Mouse (Mus musculus) intestine, embryonic 15.5 days (tissue): ENCODE data around the gene Lix1. TPM values are rescaled to one million over a fixed set of nuclear protein-coding genes. Genes with fewer than 3 reads are reported as not detected.
"Not testable (repeated sequence)": the region's sequence is repeated elsewhere in the genome, so short reads cannot be mapped to it uniquely, and the experiment has no call there.

ENCODE experiments used
- ATAC-seq: fragments of 200-750 bp; cut with Nextera tagmentation; 2 replicates; pipeline ENCODE4 v1.8.0; 2017; ENCODE audit warnings: moderate TSS enrichment, moderate library complexity
- H3K27ac ChIP-seq: fragments of 300-500 bp; sonication (generic); 2 replicates; pipeline ENCODE4 v1.5.1; 2015; ENCODE audit warnings: mild to moderate bottlenecking, inconsistent platforms
- H3K27me3 ChIP-seq: fragments of 300-500 bp; sonication (generic); replicated peaks from 2 replicates; pipeline ENCODE4 v1.6.1; 2015; ENCODE audit warnings: inconsistent platforms
- H3K36me3 ChIP-seq: fragments of 300-500 bp; sonication (generic); 2 replicates; pipeline ENCODE4 v1.6.1; 2015; ENCODE audit warnings: inconsistent platforms
- H3K4me1 ChIP-seq: fragments of 300-500 bp; sonication (generic); replicated peaks from 2 replicates; pipeline ENCODE4 v1.6.1; 2015; ENCODE audit warnings: inconsistent platforms
- H3K4me2 ChIP-seq: fragments of 300-500 bp; sonication (generic); replicated peaks from 2 replicates; pipeline ENCODE4 v1.6.1; 2015; ENCODE audit warnings: mild to moderate bottlenecking, inconsistent platforms
- H3K4me3 ChIP-seq: fragments of 300-500 bp; sonication (generic); replicated peaks from 2 replicates; pipeline ENCODE4 v1.5.1; 2015; ENCODE audit warnings: inconsistent platforms
- H3K9ac ChIP-seq: fragments of 300-500 bp; sonication (generic); 2 replicates; pipeline ENCODE4 v1.6.1; 2015; ENCODE audit warnings: inconsistent platforms
- H3K9me3 ChIP-seq: fragments of 300-500 bp; sonication (generic); 2 replicates; pipeline ENCODE4 v1.6.1; 2016; ENCODE audit warnings: inconsistent platforms
- WGBS: fragments of 180-500 bp; shearing (Covaris S2); methylation state at CpG from one replicate; pipeline ENCODE4 v1.1.7; 2015; 5-methylcytosine and 5-hydroxymethylcytosine counted together
- polyA plus RNA-seq: library from polyadenylated mRNA; unstranded; fragments of >200 nt; fragmentation: Nextera tagmentation; extraction: Ambion mirVana; gene quantifications from 2 replicates; pipeline ENCODE4 v1.2.1, GENCODE M21; 2015

The Lix1 gene
- polyA plus RNA-seq, 1 experiment from 2014 or later = 4.7 TPM

DNA sequence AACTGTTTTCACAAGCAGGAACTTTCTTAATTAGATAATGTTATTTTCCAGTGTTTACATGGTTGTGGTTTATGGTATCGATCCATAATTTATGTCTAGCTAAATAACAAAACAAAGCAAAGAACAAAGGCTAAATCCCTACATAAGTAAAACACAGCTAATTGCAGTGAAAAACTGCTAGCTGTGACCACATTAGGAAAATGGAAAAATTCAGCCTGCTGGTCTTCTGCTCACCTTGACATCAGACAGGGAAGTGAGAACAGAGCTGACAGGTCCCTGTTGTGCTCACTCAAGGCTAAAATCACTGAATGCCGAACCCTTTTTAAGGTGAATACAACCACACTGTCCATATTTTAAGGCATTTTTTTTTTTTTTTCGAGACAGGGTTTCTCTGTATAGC, 50.1 kb downstream of the Lix1 start:
- Histone ChIP-seq H3K9ac (no peak overlapping the region), H3K27ac (no peak overlapping the region)
- 81% methylated on average over 3 of the region's 3 CpGs for WGBS

GRCm38 (mm10) chr17:17454573-17454972, 52.1 kb downstream of the Lix1 start:
- Histone ChIP-seq H3K4me1 (no peaks in the 10 kb centered on the region; the same call in 1 of the 2 replicates), H3K4me2 (no peak overlapping the region), H3K9me3 (no peaks in the 10 kb centered on the region), H3K27me3 (no peaks in the 10 kb centered on the region), H3K27ac (no peak overlapping the region), H3K36me3 (no peaks in the 10 kb centered on the region), H3K9ac (no peak overlapping the region), H3K4me3 (no peak overlapping the region)
- ATAC-seq = no peak
- 89% methylated on average over 1 of the region's 1 CpGs for WGBS

More for the DNA sequence above, 50.1 kb downstream of the Lix1 start:
- Histone ChIP-seq H3K36me3 (no peaks in the 10 kb centered on the region), H3K4me3 (no peak overlapping the region), H3K27me3 (no peaks in the 10 kb centered on the region), H3K4me2 (no peak overlapping the region), H3K9me3 (no peaks in the 10 kb centered on the region), H3K4me1 (peaks cover 6% of the 10 kb centered on the region; the same call in 1 of the 2 replicates)
- no peak for ATAC-seq

GRCm38 (mm10) chr17:17485789-17486188, 83.3 kb downstream of the Lix1 start:
- Histone ChIP-seq H3K36me3 (no peaks in the 10 kb centered on the region), H3K27me3 (no peaks in the 10 kb centered on the region), H3K4me2 (no peak overlapping the region), H3K9me3 (no peaks in the 10 kb centered on the region), H3K27ac (no peak overlapping the region), H3K9ac (no peak overlapping the region), H3K4me1 (no peaks in the 10 kb centered on the region), H3K4me3 (no peak overlapping the region)
- WGBS = 63% methylated on average over 2 of the region's 2 CpGs
- ATAC-seq = no peak

GRCm38 (mm10) chr17:17490820-17491621, 88.5 kb downstream of the Lix1 start:
- no peak overlapping the region for H3K27ac ChIP-seq
- H3K9ac ChIP-seq = no peak overlapping the region
- H3K27me3 ChIP-seq = no peaks in the 10 kb centered on the region
- H3K4me3 ChIP-seq = no peak overlapping the region
- peak overlapping the region; percentile 17; the same call in 1 of the 2 replicates for H3K4me2 ChIP-seq
- H3K36me3 ChIP-seq = no peaks in the 10 kb centered on the region
- WGBS = 51% methylated on average over 10 of the region's 15 CpGs
- H3K9me3 ChIP-seq = no peaks in the 10 kb centered on the region
- H3K4me1 ChIP-seq = no peaks in the 10 kb centered on the region
- peak; percentile 31; the same call in 1 of the 2 replicates for ATAC-seq

- Histone ChIP-seq H3K27me3 (no peaks in the 10 kb centered on the region), H3K4me3 (no peak overlapping the region), H3K4me1 (no peaks in the 10 kb centered on the region), H3K9me3 (no peaks in the 10 kb centered on the region), H3K4me2 (peak overlapping the region; percentile 17; the same call in 1 of the 2 replicates), H3K27ac (no peak overlapping the region), H3K9ac (no peak overlapping the region), H3K36me3 (no peaks in the 10 kb centered on the region)
- WGBS = 48% methylated on average over 7 of the region's 7 CpGs
- ATAC-seq = no peak
These were observed 89.1 kb downstream of the Lix1 start for GRCm38 (mm10) chr17:17491622-17492001.

DNA sequence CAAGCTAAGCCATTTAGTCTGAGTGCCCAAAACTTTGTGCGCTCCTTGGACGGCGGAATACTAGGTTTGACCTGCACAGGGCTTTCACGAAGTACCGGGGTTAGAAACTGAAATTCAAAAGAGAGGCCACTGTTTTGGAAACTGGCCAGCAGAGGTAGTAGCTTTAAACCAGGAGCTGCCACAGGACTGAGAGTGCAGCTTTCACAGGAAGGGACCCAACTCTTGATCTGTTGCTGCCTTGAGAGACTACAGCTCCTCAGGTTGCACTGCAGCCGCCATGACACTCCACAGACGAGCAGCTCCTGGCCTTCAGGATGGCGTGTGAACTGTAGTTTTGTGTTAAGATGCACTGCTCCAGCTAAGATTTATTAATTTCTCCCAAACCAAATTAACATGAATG, 89.6 kb downstream of the Lix1 start:
- H3K36me3 ChIP-seq = no peaks in the 10 kb centered on the region

DNA sequence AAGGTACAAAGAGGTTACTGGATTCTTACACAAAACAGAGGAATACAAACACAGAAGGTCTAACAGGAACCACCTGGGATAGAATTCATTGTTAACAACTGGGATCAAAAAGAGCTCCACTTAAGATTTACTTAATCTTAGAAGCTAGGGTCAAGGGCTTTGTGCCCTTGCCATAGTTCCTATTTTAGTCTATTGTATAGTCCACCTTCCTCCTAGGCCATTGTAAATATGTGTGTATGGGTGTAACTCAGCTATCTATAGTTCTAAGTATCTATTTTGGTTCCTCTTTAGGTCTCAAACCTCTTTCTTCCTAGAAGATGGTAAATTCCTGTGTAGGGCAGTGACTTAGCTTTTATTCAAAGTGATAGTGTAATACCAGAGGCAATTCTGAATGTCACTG, 93.8 kb downstream of the Lix1 start:
- ATAC-seq, H3K27ac ChIP-seq, H3K4me2 ChIP-seq, H3K27me3 ChIP-seq, H3K9me3 ChIP-seq, H3K9ac ChIP-seq, H3K4me3 ChIP-seq, H3K4me1 ChIP-seq, H3K36me3 ChIP-seq: not testable (repeated sequence)

More for the DNA sequence above, 89.6 kb downstream of the Lix1 start:
- no peak overlapping the region for H3K4me2 ChIP-seq
- no peak for ATAC-seq
- no peaks in the 10 kb centered on the region for H3K4me1 ChIP-seq
- no peak overlapping the region for H3K4me3 ChIP-seq
- no peak overlapping the region for H3K9ac ChIP-seq
- no peak overlapping the region for H3K27ac ChIP-seq
- H3K27me3 ChIP-seq = no peaks in the 10 kb centered on the region
- 81% methylated on average over 8 of the region's 8 CpGs for WGBS
- no peaks in the 10 kb centered on the region for H3K9me3 ChIP-seq

GRCm38 (mm10) chr17:17496730-17497129, 94.3 kb downstream of the Lix1 start:
- ATAC-seq = peak; percentile 77
- no peak overlapping the region for H3K27ac ChIP-seq
- no peaks in the 10 kb centered on the region for H3K9me3 ChIP-seq
- H3K4me3 ChIP-seq = no peak overlapping the region
- no peaks in the 10 kb centered on the region for H3K4me1 ChIP-seq
- H3K9ac ChIP-seq = no peak overlapping the region
- WGBS = 64% methylated on average over 7 of the region's 7 CpGs
- no peak overlapping the region for H3K4me2 ChIP-seq
- H3K36me3 ChIP-seq = no peaks in the 10 kb centered on the region
- no peaks in the 10 kb centered on the region for H3K27me3 ChIP-seq

DNA sequence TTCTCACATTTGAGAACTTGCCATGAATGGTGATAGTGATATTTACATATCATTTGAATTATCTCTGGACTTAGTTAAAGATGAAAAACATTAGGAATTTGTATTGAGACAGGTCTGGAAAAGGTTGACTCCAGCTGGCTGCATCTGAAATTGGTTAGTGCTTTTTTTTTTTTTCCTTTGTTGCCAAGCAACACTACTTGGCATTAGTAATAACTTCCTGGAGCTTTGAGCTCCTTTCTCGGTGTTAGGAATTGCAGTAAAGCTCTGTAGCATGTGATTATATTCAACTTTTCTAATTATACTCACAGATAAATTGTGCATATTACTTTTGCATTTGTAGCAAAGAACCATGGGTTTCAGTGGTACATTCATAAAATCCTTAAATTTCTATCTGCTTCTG, 96.4 kb downstream of the Lix1 start:
- no peak overlapping the region for H3K27ac ChIP-seq
- no peak overlapping the region for H3K9ac ChIP-seq
- no peak overlapping the region for H3K4me3 ChIP-seq
- WGBS = 31% methylated on average over 1 of the region's 1 CpGs
- no peak for ATAC-seq
- H3K9me3 ChIP-seq = no peaks in the 10 kb centered on the region
- H3K27me3 ChIP-seq = no peaks in the 10 kb centered on the region
- no peak overlapping the region for H3K4me2 ChIP-seq
- H3K36me3 ChIP-seq = no peaks in the 10 kb centered on the region
- H3K4me1 ChIP-seq = no peaks in the 10 kb centered on the region

DNA sequence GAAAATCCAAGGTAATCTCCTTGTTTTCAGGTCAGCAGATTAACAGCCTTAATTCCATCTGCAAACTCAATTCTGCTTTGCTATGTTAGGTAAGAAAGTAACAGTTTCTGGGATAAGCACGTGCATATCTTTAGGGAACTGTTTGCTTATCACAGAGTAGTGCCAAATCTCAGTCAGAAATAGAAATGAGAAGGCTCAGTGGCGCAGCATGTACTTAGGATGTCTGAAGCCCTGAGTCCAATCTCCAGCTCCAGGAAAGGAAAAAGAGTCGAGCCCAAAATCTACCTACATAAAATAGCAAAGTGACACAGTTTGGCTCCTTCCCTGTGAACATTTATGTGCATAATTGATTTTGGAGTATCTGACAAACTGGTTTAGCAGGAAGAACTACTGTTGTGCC, 96.8 kb downstream of the Lix1 start:
- Histone ChIP-seq H3K27me3 (no peaks in the 10 kb centered on the region), H3K4me3 (no peak overlapping the region), H3K4me2 (no peak overlapping the region), H3K9me3 (no peaks in the 10 kb centered on the region), H3K36me3 (no peaks in the 10 kb centered on the region), H3K9ac (no peak overlapping the region), H3K4me1 (no peaks in the 10 kb centered on the region), H3K27ac (no peak overlapping the region)
- 61% methylated on average over 3 of the region's 3 CpGs for WGBS
- no peak for ATAC-seq

- H3K36me3 ChIP-seq = no peaks in the 10 kb centered on the region
- H3K4me2 ChIP-seq = no peak overlapping the region
- H3K4me3 ChIP-seq = no peak overlapping the region
- no peak for ATAC-seq
- H3K4me1 ChIP-seq = no peaks in the 10 kb centered on the region
- H3K9me3 ChIP-seq = no peaks in the 10 kb centered on the region
- H3K27ac ChIP-seq = no peak overlapping the region
- WGBS = 78% methylated on average over 10 of the region's 10 CpGs
- H3K9ac ChIP-seq = no peak overlapping the region
- H3K27me3 ChIP-seq = no peaks in the 10 kb centered on the region
These were observed 104.2 kb downstream of the Lix1 start for GRCm38 (mm10) chr17:17506677-17507076.
